Mouse (Mus musculus): Measurements from ENCODE around the gene Efcab2.
A peak's percentile ranks its signal among the peaks of the same experiment; 100 is the strongest.

Gene Efcab2

DNA sequence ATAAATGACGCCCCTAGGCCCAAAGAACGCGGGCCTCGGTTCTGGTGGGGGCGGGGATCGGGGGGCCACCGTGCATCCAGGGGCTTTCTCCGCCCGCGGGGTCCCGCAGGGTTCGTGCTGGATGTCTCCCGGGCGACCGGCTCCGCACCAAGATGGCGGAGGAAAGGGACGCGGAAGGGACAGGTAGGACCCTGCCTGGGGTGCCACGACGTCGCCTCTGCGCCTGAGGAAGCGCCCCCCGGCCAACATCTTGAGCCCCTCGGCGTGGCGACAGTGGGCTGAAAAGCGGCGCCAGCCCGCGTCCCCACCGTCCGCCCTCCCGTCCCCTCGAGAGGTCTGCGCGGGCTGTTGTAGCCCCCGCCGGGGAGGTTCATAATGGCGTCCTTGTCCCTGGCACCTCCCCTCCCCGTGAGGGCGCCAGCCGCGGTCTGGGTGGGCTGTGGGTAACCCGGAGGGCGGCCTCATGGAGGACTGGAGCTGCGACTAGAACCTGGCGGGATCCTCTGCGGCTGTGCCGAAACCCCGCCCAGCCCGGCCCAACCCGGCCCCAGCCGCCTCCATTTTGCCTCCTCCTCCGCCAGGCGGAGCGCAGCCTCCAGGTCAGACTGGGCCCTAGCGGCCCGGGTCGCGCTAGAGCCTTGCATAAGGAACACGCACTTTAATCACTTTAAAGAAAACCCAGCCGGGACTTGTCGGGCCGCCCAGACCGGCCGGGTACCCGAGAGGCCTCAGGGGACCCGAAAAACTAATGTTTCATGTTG is at the start of gene Efcab2:
Efcab2 (plus strand) TSS at position 135 of the 761 bp plus-strand sequence.
- peak; percentile 82 for DNase-seq (ENCODE audit: low read depth)

DNA sequence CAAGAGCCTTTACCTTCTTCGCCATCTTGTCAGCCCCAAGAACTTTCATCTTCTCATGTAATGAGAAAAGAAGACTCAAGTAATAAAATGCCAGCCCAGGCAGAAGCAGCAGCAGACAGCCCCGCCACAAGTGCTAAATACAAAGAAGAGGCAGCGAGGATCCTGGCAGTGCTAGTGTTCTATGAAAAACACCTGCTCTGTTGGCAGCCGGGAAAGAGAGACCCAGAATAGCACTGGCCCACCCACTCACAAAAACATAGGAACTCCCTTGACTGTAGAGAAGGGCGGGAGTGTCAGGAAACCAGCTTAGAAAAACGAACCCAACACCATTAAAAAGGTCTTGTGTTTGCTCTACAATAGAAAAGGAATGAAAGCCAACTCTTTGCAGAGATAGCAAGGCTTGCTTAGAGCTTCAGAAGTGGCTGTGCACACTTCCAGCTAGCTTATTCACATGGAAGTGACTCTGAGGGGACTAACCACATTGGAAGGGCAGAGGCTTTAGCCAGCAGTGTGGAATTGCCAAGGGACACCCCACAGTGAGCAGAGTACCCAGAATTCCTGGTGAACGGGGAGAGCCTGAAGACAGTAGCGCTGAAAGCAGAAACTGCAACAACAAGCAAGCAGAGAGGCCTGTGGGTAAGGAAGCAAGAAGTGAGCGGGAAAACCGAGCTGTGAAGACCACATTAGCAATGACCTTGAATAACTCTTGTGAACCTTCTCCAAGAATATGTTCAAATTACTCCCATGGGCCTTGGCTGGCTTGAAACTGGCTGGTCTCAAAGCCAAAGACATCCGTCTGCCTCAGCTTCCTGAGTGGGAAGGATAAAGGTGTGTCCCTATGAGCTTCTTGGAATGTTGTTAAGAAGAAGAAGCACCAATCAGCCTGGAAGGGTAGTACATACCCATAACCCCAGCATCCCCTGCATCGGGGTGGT is 47.8 kb upstream of the Efcab2 start:
- DNase-seq (ENCODE audit: low read depth), result no peak

DNA sequence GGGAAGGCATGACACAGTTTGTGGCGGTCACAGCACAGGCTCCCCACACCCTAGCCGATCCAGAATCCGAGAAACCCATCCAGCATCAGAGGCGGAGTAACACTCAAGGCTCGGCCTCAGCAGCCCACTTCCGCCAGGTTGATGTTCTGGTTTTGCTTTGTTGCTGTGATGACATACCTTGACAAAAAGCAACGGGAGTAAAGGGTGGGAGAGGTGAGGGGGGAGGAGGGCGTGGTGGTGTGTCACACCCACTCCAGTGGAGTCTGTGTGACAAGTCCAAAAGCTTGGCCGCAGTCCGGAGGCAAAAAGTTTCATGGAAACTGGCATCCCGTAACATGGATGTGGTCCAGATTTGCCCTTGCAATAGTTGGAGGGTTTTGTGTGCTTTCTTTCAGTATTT is 45.6 kb upstream of the Efcab2 start:
- DNase-seq (ENCODE audit: low read depth), result no peak

DNA sequence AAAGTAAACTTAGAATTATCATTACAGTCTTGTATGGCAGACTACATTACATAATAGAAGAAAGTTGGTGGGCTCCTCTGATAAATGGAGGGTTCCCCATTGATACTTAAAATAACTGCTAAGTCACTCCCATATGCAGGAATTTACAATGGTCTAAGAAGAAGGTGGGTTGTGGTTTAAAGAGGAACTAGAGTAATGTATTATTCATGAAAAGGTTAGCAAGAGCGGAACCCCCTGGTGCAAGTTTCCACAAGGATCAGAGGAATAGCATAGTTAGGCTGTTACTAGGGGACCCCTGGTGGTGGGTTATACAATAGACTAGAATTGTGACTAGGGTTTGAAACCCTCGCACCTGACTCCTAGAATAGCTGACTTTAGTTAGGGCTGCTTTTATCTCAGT is 45.2 kb upstream of the Efcab2 start:
- DNase-seq (ENCODE audit: low read depth), result no peak

DNA sequence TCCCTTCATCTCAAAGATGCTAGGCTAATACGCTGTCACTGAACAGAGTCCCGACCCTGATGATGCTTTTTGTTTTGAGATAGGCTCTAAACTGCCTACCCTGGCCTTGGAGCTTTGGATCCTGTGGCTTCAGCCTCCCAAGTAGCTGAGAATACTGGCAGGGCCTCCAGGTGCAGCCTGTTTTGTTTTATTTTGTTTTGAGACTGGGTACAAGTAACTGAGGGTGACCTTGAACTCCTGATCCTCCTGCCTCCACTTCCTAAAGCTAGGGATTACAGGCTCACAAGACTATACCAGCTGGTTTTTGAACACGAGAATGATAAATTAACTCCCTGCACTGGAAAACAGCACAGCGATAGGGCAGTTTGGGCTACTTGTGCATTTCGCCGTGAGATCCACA is 40.7 kb upstream of the Efcab2 start:
- no peak for DNase-seq (ENCODE audit: low read depth)

DNA sequence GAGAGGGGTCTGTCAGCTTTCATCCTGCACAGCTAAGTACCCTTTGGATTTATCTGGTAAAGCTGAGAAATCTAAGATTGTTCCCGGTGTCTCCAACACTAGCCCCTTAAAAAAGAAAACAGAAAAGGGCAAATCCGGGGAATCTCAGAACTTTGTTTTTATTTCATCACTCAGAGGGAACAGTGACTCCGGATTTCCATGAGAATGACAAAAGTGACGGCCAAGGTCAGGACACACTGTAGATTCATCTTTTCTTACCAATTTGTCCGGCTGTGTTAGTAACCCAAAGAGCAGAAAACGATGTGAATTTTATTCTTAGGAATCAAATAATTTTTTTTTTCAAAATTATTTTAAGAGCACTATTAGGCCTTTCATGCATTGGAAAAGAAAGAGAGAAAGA is 37.8 kb upstream of the Efcab2 start:
- no peak for DNase-seq (ENCODE audit: low read depth)

DNA sequence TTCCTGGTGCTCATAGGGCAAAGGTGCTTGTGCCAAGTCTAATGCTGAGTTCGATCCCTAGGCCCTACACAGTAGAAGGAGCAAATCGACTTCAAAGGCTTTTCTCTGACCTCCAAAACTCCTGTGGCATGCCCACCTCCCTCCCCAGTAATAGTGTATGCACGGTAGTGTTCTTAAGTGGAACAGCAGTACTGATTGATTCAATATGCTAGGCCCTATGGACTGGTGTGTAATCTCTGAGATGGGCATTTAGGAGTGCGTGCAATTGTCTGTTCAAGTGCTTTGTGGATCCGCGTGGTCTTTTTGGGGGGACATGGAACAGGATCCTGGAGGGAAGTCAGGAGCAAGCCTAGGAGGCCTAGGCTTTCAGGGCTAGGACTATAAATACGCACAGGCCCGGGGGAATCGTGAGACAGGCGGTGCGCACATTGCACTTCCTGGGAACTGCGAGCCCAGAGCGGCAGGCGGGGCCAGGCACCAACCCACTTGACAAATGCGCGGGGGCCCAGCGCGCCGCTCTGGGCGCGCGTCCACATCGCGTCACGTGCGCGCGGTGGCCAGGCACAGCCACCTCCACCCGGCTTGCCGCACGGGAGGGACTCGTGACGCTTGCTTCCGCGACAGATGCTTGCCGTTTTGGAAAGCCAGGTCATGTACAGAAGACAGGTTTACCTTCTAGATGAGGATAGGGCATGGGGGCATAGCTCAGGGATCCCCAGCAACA is 37.2 kb upstream of the Efcab2 start:
- DNase-seq (ENCODE audit: low read depth), result peak; percentile 66

DNA sequence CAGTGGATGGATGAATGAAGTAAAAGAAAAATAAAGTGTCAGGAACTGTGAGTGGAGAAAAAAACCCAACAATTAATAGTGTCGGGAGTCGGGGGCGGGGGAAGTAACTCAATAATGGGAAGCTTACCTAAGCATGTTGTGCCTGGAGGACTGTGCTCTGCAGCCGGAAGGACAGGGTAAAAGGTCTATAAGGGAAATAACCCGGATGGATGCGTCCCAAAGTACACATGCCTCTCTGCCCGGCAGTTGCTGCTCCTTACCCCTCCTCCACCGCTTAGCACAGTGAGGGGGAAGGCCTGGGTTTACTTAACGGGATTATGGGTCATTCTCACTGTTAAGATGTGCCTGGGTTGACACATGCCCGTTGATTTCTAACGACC is 36.6 kb upstream of the Efcab2 start:
- no peak for DNase-seq (ENCODE audit: low read depth)

DNA sequence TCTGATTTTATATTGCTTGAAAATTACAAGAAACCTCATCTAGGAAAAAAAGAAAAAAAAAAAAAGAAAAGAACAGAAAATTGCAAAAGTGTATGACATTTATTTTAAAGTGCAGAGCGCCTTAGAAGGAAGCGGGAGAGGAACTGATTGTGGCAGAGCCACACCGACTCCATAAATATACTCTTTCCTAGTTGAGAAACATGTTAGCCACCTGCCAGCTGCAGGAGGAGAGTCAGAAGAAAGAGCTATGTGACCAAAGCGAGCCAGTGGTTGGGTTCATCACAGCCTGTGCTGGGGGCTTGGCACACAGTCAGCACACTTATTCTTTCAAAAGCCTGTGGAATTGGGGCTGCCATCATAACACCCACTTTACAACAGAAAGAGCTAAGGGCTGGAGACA is 33.2 kb upstream of the Efcab2 start:
- no peak for DNase-seq (ENCODE audit: low read depth)

DNA sequence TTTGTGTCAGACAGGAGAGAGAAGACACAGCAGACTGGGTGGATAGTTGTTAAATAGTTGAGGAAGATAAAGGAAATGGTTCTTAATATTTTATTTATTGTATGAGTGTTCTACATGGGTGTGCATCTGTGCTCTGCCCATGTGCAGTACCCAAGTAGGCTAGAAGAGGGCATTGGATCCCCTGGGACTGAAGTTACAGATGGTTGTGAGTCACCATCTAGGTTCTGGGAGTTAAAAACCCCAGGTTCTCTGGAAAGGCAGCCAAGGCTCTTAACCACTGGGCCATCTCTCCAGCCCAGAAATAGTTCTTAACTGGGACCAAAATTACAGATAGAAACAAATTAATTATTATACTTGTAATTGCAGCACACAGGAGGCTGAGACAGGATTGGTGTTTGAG is 30.5 kb upstream of the Efcab2 start:
- DNase-seq (ENCODE audit: low read depth), result no peak

DNA sequence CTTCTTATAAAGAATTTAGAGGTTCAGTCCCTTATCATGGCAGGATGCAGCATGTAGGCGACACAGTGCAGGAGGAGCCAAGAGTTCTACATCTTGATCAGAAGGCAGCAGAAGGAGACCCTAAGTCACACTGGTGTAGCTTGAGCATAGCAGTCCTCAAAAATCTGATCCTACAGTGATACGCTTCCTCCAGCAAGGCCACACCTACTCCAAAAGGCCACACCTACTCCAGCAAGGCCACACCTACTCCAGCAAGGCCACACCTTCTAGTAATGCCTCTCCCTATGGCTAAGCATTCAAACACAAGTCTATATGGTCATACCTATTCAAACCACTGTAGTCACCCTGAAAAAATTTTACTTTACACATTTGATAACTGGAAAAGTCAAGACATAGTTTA is 29.8 kb upstream of the Efcab2 start:
- DNase-seq (ENCODE audit: low read depth), result no peak

DNA sequence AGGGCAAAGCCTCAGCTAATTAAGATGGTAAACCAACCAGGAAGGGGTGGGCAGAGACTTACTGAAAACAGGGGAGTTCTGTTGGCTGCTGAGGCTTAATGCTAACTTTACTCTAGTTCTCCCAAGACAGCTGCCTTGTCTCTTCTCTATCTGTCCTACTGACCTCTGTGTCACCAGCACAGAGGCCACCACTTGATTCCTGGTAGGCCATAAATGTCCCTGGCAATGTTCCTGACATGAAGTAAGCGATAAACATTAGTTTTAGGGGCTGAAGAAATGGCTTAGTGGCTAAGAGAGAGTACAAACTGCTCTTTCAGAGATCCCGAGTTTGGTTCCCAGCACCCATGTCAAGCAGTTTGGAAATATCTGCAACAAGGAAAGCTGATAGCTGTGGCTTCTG is 29.0 kb upstream of the Efcab2 start:
- DNase-seq (ENCODE audit: low read depth), result no peak

DNA sequence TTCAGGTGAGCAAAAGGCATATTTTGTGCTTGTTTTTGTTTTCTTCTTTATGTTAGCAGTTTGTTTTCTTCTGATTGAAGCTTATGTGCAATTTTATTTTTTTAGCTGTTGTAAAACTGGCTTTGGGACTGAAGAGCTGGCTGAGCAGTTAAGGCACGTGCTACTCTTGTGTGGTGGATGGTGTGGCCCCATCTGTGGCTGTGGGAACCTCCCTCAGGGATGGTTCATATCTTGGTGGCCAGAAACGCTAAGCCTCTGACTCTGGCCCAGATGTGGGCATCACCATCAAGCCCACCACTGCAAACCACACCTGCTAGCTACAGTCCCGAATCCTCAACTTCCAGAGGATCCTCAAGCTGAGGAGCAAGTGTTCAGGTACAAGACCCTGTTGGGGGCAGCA is 27.8 kb upstream of the Efcab2 start:
- DNase-seq (ENCODE audit: low read depth), result no peak

DNA sequence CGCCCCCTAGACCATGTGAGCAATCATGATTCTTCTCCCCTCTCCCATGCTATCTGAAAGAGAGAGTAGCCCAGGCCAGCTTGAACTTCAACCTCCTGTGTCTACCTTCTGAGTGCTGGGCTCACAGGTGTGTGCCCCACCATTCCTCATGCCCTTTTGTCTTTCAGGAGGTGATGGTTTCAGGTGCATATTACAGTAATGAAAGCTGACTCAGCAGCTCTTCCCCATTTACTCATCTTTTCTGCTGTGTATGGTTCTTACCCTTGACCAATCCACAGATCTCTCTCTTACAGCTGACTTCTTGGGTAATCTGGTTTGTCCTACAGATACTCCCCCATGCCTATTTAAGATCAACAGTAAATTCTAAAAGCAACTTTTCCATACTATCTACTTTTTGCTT is 26.7 kb upstream of the Efcab2 start:
- DNase-seq (ENCODE audit: low read depth), result no peak

DNA sequence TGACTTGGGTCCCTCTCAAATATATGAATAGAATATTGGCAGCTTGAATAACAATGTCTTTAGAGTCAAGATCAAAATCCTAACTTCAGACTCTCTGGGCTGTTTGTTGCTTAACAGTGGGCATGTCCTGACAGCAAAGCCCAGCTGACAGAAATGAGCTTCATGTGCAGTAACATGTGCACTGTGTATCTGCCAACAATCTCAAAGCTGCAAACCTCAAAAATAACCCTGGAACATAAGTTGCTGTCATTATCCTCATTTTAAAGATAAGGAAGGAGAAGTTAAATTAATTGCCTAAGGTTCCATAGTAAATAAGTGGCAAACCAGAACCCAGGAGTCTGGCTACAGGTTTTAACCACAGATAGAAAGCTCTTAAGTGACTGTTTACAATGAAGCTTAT is 23.7 kb upstream of the Efcab2 start:
- DNase-seq (ENCODE audit: low read depth), result no peak

DNA sequence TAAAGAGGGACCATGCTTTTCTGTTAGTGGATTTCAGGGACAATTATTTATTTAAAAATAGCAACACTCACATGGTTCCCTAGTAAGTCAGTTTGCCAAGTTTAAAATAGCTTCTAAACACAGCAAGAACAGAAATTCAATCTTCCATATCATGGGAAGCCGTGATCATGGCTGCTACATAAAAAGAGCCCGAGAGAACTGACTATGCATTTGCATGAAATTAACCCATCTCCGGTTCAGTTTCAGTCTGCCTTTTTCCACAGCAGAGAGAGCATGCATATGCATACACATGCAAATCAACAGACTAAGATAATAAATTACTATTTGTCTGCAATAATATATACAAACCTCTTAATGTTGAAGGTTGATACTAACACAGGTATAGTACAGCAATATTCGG is 17.1 kb upstream of the Efcab2 start:
- no peak for DNase-seq (ENCODE audit: low read depth)

DNA sequence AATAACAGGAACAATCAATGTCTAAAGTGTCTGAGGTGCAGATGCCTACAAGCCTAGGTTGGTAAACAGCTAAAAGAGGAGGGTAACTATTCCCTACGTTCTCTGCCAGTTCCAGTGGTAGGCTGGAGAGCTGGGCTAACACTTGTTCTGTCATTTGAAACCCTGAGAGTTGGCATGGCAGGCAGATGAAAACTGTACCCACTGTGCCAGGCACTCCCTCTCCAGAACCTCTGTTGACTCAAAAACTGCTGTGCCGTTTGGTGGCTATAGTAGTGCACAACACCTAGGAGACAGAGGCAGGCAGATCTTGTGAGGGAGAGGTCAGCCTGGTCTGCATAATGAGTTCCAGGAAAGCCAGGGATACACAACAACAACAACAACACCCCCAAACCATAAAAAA is 16.5 kb upstream of the Efcab2 start:
- no peak for DNase-seq (ENCODE audit: low read depth)

DNA sequence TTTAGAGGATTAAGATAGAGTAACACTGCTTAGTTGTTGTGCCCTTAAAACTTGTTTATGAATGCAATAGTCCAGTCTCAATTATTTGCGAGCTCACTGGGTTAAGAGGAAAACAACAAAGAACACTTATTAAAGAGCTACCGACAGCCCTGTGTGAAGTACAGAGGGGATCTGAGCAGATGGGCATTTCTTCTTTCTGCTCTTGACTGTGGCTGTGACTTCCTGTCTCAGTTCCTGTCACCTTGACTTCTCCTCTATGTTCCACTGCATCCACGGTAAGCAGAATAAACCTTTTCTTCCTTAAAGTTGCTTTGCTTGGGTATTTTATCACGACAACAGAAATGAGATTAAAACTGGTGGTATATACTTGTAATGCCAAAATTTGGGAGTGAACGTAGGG is 12.9 kb upstream of the Efcab2 start:
- no peak for DNase-seq (ENCODE audit: low read depth)

DNA sequence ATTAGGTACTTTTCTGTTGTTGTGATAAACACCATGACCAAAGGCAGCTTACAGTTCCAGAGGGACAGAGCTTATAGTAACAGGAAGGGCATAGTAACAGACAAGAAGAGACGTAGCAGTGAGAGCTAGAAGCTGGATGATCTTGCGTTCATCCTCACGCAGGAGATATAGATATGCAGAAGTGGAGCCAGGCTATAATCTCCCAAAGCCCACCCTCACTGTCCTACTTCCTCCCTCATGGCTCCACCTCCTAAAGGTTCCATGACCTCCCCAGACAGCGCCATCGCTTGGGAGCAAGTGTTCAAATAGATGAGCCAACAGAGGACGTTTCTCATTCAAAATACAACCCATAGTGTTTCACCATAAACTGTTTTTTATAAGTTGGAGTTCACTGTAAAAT is 10.8 kb upstream of the Efcab2 start:
- DNase-seq (ENCODE audit: low read depth), result no peak

DNA sequence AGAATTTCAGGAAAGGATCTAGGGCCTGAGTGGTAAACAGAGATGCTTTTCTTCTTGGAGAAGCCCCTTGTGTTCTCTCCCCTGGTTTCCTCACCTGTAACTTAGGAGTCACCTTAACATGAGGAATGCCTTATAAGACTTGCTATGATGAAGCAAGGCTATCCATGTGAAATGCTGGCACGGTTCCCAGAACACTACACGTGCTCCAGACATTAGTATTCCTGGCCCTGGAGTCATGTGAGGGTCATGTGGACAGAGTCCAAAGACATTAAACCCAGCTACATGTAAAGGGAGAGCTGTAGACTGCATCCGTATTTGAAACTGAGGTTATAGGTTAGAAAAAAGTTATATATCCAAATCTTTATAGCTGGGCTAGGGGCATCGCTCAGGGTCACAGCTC is 9.5 kb upstream of the Efcab2 start:
- DNase-seq (ENCODE audit: low read depth), result no peak

DNA sequence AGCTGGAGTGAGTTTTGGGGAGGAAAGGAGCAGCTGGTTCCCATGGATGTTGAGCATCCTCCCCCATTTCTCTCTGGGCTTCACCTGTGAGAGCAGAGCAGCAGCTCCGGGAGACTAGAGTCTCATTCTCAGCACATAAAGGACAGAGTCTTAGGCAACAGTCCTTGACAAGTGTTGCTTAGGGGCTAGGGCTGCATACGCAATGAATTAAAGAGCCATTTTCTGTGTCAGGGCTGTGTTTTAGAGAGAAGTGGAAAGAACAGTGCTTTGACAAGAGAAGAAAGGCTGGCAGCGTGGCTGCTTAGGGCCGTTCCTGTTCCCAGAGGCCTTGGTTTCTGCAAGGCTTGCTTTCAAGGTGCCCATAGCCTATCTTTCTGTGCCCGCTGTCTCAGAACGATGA is 6.0 kb upstream of the Efcab2 start:
- no peak for DNase-seq (ENCODE audit: low read depth)

DNA sequence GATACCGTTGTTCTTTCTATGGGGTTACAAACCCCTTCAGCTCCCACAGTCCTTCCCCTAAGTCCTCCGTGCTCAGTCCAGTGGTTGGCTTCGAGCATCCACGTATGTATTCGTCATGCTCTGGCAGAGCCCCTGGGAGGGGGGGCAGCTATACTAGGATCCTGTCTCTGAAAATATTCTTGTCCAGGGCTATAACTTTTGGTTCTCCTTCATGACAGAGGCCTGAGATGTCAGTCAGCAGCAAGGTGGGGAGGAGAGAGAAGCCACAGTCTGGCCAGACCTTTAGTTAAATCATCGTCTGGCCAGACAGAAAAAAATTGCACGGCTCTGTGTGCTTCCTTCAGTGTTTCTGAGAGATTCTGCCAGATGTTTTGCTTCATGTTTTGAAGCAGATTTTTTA is 5.2 kb upstream of the Efcab2 start:
- DNase-seq (ENCODE audit: low read depth), result peak; percentile 65

DNA sequence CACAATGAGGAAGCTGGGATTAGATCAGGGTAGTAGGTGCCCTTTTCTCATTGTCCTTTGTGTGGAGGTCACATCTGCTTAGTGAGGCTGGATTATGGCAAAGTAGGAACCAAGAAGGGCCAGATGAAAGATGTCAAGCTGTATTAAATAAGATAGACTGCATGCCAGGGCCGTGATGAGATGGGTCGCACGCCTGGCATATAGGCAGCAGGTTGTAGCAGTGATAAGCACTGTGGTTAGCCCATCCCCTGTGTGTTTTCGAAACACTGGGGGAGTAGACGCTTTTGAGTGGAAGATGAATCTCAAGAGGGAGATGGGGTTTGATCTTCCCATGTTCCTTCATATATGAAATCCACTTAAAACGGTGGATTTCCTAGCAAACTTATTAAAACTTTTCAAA is 3.9 kb upstream of the Efcab2 start:
- DNase-seq (ENCODE audit: low read depth), result no peak

Data from fibroblast of lung, adult 2 months (primary cell).